In the genomic region with DNA sequence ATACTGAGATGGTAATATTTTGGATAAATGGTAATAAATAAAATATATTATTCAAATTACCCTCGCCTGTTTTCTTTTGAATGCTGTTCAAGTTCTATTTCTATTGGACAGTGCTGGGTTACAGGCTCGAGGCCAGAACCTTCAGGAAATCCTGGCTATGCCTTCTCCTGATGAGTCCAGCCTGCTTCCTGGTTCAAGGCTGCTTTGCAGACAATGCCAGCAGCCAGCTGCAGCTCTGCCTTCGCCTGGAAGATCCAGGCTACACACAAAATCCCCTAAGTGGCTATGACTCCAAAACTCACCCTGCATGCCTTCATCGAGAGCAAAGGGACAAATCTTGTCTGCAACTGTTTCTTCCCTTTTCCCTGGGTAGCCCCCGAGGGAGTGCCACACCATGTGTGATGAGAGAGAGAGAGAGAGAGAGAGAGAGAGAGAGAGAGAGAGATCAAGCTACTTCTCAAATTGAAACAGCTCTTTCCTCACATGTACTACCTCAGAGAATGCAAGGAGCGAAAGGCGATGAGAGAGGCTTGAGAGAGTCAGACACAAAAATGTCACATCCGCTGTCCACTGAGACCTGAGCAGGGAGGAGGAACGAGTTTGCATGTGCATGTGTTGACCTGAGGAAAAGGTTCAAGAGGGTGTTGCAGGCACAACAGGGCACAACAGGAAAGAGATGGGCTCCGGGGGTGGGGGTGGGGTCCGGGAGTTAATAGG, we compare ENCODE assay signal across 10 mouse cellular contexts.
A peak's percentile ranks its signal among the peaks of the same experiment; 100 is the strongest.
DNase-seq lines count a peak whose midpoint lies in the region; ATAC-seq and TF ChIP-seq lines count a peak whose summit lies in the region.
"Had no signal": no experiment of that assay in that cellular context is flagged by ENCODE, and none has a peak within 500 bp of the region (broad histone marks: within the 10 kb centered on the region; RNA-seq: fewer than 3 reads in every experiment).

No protein-coding gene starts in this region.

- TF ChIP-seq CTCF in thymus, adult 2 months (IDR thresholded peaks at IDR 0.05; ENCODE audit: borderline replicate concordance, control insufficient read depth, extremely low read depth, insufficient read depth, low read length, poor library complexity), result no peak

- no peak for ATAC-seq in neural tube, embryonic 15.5 days (ENCODE audit: low FRiP score)
- ATAC-seq: forebrain, embryonic 16.5 days had no signal

- H3K4me2 ChIP-seq in neural tube, embryonic 15.5 days, result no peak overlapping the region
- H3K4me2 ChIP-seq: liver, embryonic 13.5 days; neural tube, embryonic 12.5 days had no signal

- WGBS in thymus, adult 2 months, result 65% methylated on average over 11 of the region's 11 CpGs
- WGBS in neural tube, embryonic 15.5 days, result 59% methylated on average over 11 of the region's 11 CpGs

- no peaks in the 10 kb centered on the region for H3K36me3 ChIP-seq in thymus, adult 2 months (ENCODE audit: control insufficient read depth, insufficient read depth, low read length)
- no peaks in the 10 kb centered on the region for H3K36me3 ChIP-seq in neural tube, embryonic 15.5 days
- H3K36me3 ChIP-seq: liver, embryonic 13.5 days; neural tube, embryonic 12.5 days had no signal

- 0 out of 2 replicates have a peak, but pooled peaks cover 3% of the 10 kb centered on the region for H3K4me1 ChIP-seq in thymus, adult 2 months (replicated peaks; ENCODE audit: control insufficient read depth, insufficient read depth, low read length)
- 0 out of 2 replicates have a peak, but pooled peaks cover 3% of the 10 kb centered on the region for H3K4me1 ChIP-seq in neural tube, embryonic 15.5 days
- H3K4me1 ChIP-seq: neural tube, embryonic 12.5 days had no signal

- no peak overlapping the region for H3K9ac ChIP-seq in neural tube, embryonic 15.5 days (replicated peaks)
- H3K9ac ChIP-seq: liver, embryonic 13.5 days; neural tube, embryonic 12.5 days had no signal

- DNase-seq in testis, postnatal 14 days (ENCODE audit: low spot score), result peak; percentile 11
- no peak for DNase-seq in testis, postnatal 10 days (ENCODE audit: low spot score)
- peak; percentile 35 for DNase-seq in gastrocnemius, postnatal 25 days
- peak; percentile 24 for DNase-seq in kidney, adult 9 months
- DNase-seq in retina, postnatal 1 day, result no peak
- DNase-seq in thymus, adult 2 months, result no peak
- DNase-seq: liver, embryonic 13.5 days had no signal

- H3K27ac ChIP-seq in thymus, adult 2 months (ENCODE audit: control insufficient read depth, insufficient read depth, low read length), result no peak overlapping the region
- no peak overlapping the region for H3K27ac ChIP-seq in neural tube, embryonic 15.5 days (replicated peaks)
- H3K27ac ChIP-seq: liver, embryonic 13.5 days; neural tube, embryonic 12.5 days had no signal

- TF ChIP-seq POLR2A in thymus, adult 2 months (IDR thresholded peaks at IDR 0.05; ENCODE audit: control insufficient read depth, extremely low read depth, insufficient read depth, low read length, poor library complexity), result no peak

- H3K9me3 ChIP-seq in neural tube, embryonic 15.5 days (replicated peaks), result no peaks in the 10 kb centered on the region
- H3K9me3 ChIP-seq: liver, embryonic 13.5 days; neural tube, embryonic 12.5 days had no signal

- no peak overlapping the region for H3K4me3 ChIP-seq in thymus, adult 2 months (ENCODE audit: control insufficient read depth, insufficient read depth, low read length)
- H3K4me3 ChIP-seq in neural tube, embryonic 15.5 days (replicated peaks), result no peak overlapping the region
- H3K4me3 ChIP-seq: liver, embryonic 13.5 days; neural tube, embryonic 12.5 days had no signal

- no peaks in the 10 kb centered on the region for H3K27me3 ChIP-seq in thymus, adult 2 months (ENCODE audit: control insufficient read depth, insufficient read depth, low read length)
- peaks cover 16% of the 10 kb centered on the region; the same call in 1 of the 2 replicates for H3K27me3 ChIP-seq in neural tube, embryonic 15.5 days (replicated peaks)
- H3K27me3 ChIP-seq: liver, embryonic 13.5 days; neural tube, embryonic 12.5 days had no signal

Comparison
In these comparisons a context has a peak if more than half of its experiments do, and no peak if none do; other contexts are left out.
1. DNase-seq: peak in testis, postnatal 14 days (single experiment), gastrocnemius, postnatal 25 days (single experiment) and kidney, adult 9 months (single experiment); none in testis, postnatal 10 days (single experiment), retina, postnatal 1 day (single experiment) and thymus, adult 2 months (single experiment).